In the genomic region with DNA sequence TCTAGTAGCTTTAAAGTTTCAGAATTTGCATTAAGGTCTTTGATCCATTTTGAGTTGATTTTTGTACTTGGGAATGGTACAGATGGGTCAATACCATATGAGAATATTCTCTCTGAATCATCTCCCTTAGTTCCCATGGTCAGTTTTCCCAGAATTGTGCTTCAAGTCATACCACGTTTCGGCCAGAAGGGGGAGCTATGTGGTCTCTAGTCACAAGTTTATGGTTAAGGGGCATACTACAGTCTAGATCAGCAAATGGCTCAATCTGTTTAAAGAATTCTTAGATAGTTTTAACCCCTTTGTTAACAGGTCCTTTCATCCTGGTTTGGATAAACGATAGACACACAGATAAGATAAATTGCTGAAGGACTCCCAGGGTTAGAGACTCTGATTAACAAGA, we compare ENCODE assay signal across 7 mouse cellular contexts.
DNase-seq lines count a peak whose midpoint lies in the region; ATAC-seq and TF ChIP-seq lines count a peak whose summit lies in the region.

No protein-coding gene starts in this region.

- DNase-seq in layer of hippocampus, adult 11-12 months (ENCODE audit: low spot score): peak; percentile 18
- DNase-seq in layer of hippocampus, adult 9-11 months: no peak
- no peak for DNase-seq in Patski (ENCODE audit: low read depth, low spot score)
- DNase-seq in hindbrain, postnatal 0 days (ENCODE audit: low spot score): peak; percentile 60
- no peak for DNase-seq in spleen, postnatal 36 days (ENCODE audit: low spot score in 2 of 2)

- POLR2A ChIA-PET in Patski (lab: Charles Lee): no interaction called here

- H3K36me3 ChIP-seq in E14TG2a.4 (ENCODE audit: insufficient read depth, low read length): no peaks in the 10 kb centered on the region
- H3K36me3 ChIP-seq in hindbrain, postnatal 0 days (ENCODE audit: insufficient read depth, low read length): no peaks in the 10 kb centered on the region

- no peak overlapping the region for H3K4me2 ChIP-seq in hindbrain, postnatal 0 days (ENCODE audit: low read depth, low read length)

- no peak overlapping the region for H3K4me3 ChIP-seq in E14TG2a.4 (replicated peaks; ENCODE audit: low read length)
- no peak overlapping the region for H3K4me3 ChIP-seq in hindbrain, postnatal 0 days (ENCODE audit: low read length)

- WGBS in hindbrain, postnatal 0 days: 5% methylated on average over 3 of the region's 3 CpGs

- TF ChIP-seq CTCF in E14TG2a.4 (conservative IDR thresholded peaks at IDR 0.05; ENCODE audit: low read length): peak; percentile 68
- TF ChIP-seq CTCF in Patski (IDR thresholded peaks at IDR 0.05): peak; percentile 50
- peak; percentile 73 for TF ChIP-seq CTCF in hindbrain, postnatal 0 days (IDR thresholded peaks at IDR 0.05; ENCODE audit: low read depth)

- in situ Hi-C loops in Patski (cut with MboI; ENCODE audit: low pct_unique_long_range_greater_than_20kb): loop anchor here (5.0 to 25.0 kb wide), 2 partner anchors 746 to 831 kb away; no protein-coding TSS in a partner anchor

- CTCF ChIA-PET in Patski (lab: Charles Lee): no interaction called here

- no peak overlapping the region for H3K9ac ChIP-seq in hindbrain, postnatal 0 days (replicated peaks; ENCODE audit: low read length)

- no peaks in the 10 kb centered on the region for H3K9me3 ChIP-seq in E14TG2a.4 (ENCODE audit: low read length)
- H3K9me3 ChIP-seq in hindbrain, postnatal 0 days (ENCODE audit: low read length): no peaks in the 10 kb centered on the region

- no peak for ATAC-seq in Patski
- ATAC-seq in hindbrain, postnatal 0 days: no peak
- ATAC-seq in megakaryocyte, adult 5-6 weeks (ENCODE audit: poor library complexity, severe bottlenecking): no peak

- H3K27ac ChIP-seq in hindbrain, postnatal 0 days: no peak overlapping the region

- H3K4me1 ChIP-seq in E14TG2a.4 (replicated peaks; ENCODE audit: low read depth, low read length): no peaks in the 10 kb centered on the region
- no peaks in the 10 kb centered on the region for H3K4me1 ChIP-seq in hindbrain, postnatal 0 days (ENCODE audit: insufficient read depth, low read length)

- H3K27me3 ChIP-seq in E14TG2a.4 (ENCODE audit: insufficient read depth, low read length) (no peaks in the 10 kb centered on the region; the same call in 1 of the 2 replicates), Patski (no peaks in the 10 kb centered on the region)
- no peaks in the 10 kb centered on the region for H3K27me3 ChIP-seq in hindbrain, postnatal 0 days (ENCODE audit: insufficient read depth, low read length)

Comparison
In these comparisons a context has a peak if more than half of its experiments do, and no peak if none do; other contexts are left out.
1. DNase-seq: peak in layer of hippocampus, adult 11-12 months (single experiment) and hindbrain, postnatal 0 days (single experiment); none in layer of hippocampus, adult 9-11 months (single experiment), Patski (single experiment) and spleen, postnatal 36 days (0 of 2).
2. Peak in every context shown above with its lines, with median percentiles within 50 percentile points of each other: CTCF ChIP-seq.